Mouse (Mus musculus) skeletal muscle tissue, adult 2 months (tissue): ENCODE data around the gene Poc1a.
A peak's percentile ranks its signal among the peaks of the same experiment; 100 is the strongest.

Source experiments
- DNase-seq: peaks from one replicate; pipeline ENCODE4 v3.0.0-alpha.2; 2012; ENCODE audit warnings: low read depth, low spot score

The Poc1a gene

DNA sequence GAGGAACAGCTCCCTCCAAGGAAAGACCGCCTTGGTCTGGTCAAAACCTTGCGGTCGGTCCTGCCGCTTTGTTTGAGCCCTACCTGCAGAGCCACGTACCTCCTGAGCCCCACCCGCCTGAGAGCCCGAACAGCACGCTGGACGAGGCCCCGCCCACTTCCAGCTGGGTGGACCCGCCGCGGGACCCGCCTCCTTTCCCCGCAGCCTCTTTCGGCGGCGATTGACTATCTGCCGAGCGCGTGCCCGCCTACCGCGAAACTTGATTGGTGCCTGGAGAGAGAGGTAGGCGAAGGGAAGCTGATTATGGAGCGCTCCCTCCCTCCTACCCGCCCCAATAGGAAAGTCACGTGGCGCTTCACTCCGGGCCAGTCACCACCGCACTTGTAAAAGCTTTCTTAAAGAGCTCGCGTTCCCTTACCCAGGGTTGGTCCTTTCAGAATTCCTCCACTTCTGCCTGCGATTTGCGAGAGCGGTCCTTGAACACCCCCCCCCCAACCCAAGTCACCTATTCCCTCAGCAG, 86.8 kb downstream of the Poc1a start:
- peak; percentile 98 for DNase-seq

DNA sequence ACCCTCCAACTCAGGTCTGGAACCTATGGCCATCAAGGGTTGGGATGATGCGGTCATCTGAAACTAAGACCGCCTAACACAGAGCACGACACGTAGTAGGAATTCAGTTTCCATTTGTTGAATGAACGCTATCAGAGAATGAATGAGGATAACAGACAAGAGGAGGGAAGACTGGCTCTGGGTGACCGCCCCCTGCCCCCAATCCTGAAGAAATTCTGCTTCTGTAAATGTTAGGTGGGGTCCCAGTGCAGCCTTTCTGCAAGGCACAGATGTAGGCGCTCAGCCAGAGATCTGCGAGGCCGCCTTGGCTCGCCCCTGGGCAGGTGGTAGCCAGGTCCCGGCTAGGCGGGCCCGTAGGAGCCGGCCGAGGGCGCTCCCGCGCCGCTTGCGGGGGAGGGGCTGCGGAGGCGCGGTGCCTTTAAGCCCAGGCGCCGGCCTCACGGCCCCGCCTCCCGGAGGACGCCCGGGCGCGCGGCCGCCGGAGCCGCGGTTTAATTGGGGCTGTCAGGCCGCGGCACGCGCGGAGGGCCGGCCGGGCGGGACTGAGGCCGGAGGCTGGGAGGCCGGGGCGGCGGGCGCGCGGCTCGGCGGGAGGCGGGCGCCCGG, 87.4 kb downstream of the Poc1a start, which contains the start of gene Dusp7:
TSS of gene Dusp7 (plus strand) at position 521 of the 606 bp plus-strand sequence.
- DNase-seq: peak; percentile 87

DNA sequence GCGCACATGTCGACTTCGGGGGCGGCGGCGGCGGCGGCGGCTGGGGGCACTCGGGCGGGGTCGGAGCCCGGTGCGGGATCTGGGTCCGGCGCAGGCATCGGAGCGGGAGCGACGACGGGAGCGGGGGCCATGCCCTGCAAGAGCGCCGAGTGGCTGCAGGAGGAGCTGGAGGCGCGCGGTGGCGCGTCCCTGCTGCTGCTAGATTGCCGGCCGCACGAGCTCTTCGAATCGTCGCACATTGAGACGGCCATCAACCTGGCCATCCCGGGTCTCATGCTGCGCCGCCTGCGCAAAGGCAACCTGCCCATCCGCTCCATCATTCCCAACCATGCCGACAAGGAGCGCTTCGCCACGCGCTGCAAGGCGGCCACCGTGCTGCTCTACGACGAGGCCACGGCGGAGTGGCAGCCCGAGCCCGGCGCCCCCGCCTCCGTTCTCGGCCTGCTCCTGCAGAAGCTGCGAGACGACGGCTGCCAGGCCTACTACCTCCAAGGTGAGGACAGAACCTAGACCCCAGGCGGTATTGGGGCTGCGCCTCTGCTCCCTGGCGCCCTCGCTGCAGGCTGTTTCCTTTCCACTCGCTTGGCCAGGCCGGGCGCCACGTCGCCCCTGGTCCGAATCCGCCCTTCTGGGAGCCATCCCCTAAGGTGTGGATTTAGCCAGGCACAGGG, 88.1 kb downstream of the Poc1a start:
- peak; percentile 68 for DNase-seq

DNA sequence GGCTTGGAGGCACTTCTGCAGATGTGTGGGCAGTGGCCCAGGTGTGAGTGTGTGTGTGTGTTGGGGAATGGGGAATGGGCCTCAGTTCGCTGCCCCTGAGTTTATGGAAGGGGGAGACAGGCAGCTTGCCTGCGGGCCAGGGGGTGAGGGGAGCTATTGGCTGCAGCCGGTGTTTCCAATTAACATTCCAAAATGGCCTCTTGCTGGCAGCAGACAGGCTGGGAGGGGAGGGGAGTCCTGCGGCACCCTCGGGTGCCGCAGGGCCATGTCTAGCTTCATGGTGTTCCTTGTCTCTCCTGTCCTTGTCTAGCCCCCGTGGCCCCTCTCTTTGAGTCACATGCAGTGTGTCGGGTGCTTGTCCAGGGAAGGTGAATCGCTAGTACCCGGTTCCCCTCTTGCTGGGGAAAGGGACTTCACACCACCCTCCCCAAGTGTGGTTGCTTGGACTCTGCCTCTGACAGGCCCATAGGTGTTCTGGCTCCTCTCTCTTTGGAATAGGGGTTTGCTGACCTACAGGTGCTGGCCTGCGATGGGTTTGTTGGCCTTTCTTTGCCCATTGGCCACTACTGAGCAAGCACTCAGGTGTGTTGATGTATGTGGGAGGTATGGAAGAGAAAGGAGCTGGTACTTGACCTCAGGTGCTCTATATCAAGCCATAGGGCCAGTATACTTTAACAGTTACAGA, 89.1 kb downstream of the Poc1a start:
- DNase-seq: no peak

DNA sequence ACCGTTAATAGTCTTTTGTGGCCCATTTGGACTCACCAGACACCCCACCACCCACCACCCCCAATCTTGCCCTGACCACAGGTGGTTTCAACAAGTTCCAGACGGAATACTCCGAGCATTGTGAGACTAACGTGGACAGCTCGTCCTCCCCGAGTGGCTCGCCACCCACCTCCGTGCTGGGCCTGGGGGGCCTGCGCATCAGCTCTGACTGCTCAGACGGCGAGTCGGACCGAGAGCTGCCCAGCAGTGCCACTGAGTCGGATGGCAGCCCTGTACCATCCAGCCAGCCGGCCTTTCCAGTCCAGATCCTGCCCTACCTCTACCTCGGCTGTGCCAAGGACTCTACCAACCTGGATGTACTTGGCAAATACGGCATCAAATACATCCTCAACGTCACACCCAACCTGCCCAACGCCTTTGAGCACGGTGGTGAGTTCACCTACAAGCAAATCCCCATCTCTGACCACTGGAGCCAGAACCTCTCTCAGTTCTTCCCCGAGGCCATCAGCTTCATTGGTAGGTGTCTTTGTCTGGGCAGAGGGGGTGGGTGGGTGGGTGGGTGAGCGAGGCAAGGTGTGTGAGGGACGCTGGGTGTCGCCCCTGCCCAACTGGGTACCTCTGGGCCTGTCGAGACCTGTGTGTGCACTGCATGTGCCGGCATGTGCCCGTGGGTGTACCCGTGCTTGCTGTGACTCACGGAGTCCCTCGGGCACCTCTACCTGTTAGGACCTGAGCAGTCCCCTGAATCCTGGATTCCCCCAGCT, 89.9 kb downstream of the Poc1a start:
- DNase-seq: no peak

DNA sequence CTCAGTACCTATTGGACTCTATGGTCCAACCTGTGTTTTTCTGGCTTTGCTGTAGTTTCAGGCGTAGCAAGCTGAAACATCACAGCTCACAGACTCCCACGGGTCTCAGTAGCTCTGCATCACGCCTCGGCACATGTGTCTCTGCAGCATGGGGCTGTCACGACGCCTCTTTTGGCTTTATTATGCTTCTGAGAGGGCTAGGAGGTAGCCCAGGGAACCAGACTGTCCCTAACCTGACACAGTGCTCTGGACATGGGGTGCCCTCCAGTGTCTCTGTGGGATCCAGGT, 90.5 kb downstream of the Poc1a start:
- no peak for DNase-seq

DNA sequence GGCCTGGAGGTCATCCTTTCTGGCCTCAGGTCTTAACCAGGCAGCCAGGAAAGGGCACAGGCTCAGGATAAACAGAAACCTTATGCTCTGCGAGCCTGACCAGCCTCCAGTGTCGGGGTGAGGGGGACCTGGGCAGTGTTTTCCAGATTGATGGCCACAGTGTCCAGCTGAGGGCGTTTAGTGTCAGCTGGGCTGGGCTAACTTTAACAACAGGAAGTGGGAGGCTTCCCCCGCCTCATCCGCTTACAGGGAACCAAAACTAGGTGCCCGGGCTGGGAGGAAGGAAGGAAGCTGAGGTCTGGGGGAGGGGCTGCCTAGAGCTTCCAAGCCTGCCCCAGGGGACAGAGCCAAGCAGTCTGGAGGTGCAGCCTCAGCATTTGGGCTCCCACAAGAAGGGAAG, 90.9 kb downstream of the Poc1a start:
- peak; percentile 93 for DNase-seq

DNA sequence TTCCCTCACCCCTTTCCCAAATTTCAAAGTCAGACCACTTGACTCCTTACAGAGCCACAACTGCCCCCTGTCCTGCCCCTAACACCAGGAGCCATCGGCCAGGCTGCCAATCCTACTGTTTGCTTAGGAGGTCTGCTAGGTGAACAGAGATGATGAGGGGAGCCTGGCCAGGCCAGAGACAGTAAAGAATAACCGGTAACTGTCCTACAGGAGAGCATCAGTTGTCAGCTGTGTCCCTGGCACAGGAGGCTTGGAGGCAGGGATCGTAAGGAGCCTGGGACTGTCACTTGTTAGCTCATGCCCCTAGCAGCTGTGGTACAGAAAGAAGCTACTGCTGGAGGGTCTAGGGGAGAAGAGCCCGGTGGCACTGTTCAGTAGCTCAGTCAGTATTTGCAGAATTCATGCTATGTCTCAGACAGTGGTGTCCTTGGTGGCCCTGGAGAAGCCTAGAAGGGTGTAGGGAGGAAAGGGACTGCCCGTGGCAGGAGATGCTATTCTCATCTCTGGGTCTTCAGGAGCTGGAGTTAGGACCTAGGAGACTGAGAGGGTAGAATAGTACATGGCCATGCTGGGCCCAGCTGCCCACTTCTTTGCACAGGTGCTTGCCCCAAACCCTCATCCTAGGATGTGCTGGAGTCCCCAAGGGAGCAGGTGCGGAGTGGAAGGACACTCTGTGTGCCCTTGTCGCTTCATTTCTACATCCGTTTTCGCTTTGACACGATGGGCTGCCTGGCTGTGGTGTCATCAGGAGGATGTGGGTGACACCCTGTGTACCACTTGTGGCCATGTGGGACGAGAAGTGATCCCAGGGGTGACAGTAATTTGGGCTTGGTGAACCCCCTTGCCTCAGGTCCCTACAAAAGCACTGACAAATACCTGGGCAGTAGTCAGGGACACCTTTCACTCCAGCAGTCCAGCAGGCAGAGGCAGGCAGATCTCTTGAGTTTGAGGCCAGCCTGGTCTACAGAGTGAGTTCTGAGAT, 91.9 kb downstream of the Poc1a start:
- DNase-seq: no peak

DNA sequence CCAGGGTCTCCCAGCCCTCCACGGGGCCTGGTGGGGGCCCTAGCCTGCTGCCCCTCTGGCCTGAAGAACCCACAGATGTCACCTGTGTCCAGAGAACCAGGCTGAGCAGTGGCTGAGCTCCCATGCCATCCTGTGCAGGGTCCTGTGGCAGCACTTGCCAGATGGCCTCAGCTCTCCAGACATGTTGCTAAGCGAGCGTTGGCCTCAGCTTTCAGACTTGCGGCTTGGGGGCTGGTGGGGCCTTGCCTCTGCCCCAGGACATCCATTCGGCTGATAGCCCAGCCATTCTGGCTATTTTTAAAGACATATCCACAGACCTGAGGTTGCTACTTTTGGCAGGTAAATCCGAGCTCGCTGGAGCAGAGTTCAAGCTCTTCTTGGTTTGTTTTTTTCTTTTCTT, 93.1 kb downstream of the Poc1a start:
- DNase-seq: no peak

DNA sequence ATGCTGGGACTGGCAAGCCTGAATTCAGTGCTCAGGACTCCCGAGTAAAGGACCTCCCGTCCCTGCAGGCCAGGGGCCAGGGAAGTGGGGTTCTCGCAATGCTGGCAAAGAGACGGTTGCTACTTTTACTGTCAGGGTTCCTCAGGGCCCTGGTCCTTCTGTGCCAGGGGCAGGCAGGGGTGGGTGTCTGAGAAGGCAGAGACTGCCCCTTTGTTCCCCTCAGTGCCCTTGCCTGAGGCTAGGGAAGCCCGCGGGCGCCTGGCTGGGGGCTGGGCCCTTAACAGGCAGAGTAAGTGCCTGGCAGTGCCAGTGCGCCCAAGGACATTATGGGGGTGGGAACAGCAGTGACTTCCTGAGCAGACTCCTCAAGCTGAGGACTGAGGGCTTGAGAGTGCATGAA, 96.4 kb downstream of the Poc1a start:
- DNase-seq: no peak

DNA sequence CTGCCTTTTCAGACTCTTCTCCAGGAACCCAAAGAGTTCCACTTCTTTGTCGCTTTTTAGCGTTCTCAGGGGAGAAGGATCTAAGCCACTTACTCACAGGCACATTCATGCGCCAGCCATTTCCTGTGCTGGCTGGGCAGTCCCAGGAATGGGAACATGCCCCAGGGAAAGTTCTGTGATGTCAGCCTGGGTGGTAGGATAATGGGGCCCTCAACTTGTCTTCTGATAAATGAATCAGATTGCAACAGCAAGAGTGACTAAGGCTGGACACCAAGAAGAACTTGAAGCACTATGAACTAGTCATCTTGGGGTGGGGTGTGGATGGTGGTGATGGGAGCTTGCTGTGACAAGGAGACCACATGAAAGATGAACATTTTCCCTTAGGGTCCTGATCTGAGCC, 97.2 kb downstream of the Poc1a start:
- DNase-seq: no peak

DNA sequence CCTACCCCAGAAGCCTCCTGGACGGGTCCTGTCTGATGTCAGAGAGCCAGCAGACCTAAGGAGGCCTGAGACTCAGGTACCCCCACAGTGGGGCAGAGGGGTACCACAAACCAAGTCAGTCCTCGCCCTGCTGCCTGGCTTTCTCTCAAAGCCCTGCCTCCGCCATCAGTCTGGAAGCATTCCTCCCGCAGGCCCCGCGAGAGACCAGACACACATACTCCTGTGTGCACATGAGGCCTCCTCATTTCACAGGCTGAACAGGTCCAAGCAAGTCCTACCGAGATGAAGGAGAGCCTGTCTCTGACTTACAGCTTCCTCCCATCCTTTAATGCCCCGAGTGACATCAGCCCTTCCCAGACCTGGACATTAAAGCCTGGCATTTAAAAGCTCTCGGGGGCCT, 97.9 kb downstream of the Poc1a start:
- DNase-seq: no peak

DNA sequence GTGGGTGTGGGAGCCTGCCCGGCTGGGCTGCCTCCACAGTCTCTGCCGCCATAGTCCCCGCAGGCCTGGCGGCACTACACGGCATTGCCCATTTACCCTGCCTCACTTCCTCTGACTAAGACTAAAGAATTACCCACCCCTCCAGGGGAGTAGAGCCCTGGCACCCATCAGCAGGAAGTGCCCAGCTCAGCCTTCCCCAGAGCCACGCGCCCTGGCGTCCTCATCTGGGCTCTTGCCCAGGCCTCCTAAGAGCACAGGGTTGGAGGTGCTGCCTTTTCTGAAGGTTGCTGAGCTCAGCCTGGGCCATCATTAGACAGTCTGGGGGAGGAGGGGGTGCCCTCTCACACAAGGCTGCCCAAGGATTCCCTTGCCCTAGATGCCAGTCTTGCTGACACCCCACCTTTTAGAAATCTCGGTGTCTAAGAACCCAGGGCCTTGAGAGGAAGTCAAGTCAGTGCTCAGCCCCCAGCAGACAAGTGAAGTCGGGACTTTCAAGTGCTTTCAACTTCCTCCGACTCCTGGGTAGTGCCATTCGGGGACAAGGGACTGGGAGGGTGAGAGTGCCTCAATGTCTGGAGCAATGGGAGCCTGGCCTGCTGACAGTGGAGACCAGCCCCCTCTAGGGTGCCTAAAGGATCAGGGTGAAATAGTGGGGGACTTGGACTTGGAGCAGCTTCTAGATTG, 105.5 kb downstream of the Poc1a start:
- DNase-seq: peak; percentile 76

DNA sequence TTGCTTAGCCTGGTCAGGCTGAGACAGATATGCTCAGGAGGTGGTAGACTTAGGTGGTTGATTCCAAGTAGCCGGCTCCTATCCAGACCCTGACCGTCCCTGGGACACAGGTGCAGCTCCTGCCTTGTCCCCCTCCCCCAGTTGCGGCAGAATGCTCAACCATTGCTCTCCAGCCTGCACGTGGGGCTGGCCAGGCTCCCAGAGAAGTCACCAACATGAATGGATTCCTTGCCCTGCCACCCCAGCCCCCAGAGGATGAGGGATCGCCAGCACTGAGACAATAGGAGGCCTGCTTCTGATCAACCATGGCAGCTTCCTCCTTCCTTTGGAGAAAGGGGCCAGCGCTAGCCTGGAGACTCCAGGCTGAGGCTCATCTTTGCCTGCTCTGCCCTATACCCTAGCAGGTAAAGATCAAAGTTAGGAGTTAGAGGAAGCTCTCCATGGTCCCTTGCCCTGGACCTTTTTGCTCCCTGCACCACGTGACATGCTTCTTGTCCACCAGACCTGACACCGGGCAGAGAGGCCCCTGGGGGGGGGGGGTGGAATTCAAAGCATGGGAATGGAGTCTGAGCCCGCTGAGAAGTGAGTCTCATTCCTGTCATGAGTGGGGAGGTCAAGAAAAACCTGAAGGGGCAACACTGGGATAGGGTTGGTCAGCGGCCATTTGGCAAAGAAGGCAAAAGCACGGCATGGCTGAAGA, 112.1 kb downstream of the Poc1a start:
- DNase-seq: no peak

DNA sequence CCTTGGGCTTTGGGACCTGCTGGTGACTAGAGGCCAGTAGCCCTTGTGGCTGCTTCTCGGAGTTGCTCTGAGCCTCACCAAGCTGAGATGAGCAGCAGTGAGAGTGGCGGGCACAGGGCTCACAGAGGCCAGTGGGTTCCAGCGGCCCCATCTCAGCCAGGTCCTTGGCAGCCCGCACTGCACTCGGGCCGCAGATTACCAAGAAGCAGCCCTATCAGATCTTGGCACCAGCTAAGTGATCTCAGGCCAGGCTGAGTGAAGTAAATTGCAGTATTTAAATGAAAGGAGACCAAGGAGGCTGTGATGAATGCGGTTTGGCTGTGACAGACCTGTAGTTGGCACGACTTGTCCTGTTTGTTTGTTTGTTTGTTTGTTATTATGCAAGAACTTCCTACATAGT, 112.7 kb downstream of the Poc1a start:
- DNase-seq: no peak

DNA sequence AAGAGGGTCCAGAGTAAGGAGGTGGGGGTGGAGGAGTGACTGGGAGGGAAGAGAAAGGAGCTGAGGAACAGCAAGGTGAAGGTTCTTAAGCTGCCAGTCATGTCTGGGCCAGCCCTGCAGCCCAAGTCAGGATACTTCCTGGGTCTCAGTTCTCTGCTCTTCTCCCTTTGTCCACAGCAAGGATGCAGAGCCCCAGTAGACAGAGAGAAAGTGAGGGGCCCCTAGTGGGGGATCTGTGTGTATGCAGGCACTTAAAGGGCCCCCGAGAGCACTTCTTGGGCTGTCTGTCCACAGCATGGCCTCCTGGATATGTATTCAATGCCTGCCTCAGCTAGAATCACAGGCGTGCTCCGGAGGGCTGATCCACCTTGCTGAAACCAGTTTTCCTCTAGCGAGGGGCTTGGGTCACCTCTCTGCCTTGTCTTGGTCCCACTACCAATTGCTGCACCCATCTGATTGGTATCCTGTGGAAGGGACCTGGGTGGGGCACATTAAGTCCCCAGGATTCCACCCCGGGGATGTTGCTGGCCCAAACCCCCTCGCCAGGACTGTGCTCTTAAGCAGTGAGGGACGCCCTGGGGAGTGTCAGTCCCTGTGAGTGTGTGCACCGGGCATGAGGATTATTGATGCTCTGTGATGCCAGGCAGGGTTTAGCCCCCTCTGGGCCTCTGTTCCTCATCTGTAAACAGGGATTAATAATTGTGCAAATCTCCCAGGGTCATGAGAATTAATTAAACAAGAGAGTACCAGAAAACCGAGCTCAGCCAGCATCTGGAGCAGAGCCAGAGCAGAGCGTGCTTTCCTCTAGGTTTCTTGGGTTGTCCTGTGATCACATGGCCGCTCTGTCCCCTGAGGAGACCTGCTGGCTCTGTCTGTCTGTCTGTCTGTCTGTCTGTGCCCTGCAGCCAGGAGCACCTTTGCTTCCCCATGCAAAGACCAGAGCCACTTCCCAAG, 114.1 kb downstream of the Poc1a start:
- no peak for DNase-seq

DNA sequence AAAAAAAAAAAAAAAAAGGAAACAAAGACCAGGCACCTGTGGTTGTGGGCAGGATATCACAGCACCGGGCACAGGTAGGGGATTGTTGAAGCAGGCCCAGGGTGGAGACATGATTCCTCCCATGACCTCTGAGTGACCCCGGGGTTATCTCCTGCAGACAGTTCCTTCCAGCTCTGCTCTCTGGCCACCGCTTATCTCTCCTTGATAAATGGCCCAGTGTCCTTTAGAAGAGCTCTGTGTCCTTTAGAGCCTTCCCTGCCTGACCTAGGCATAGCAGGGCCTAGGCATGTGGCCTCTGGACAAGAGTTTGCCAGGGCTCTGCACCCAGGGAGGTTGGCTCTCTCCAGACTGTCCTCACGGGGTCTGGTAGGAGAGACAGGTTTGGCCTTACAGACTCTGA, 116.9 kb downstream of the Poc1a start:
- DNase-seq: no peak

DNA sequence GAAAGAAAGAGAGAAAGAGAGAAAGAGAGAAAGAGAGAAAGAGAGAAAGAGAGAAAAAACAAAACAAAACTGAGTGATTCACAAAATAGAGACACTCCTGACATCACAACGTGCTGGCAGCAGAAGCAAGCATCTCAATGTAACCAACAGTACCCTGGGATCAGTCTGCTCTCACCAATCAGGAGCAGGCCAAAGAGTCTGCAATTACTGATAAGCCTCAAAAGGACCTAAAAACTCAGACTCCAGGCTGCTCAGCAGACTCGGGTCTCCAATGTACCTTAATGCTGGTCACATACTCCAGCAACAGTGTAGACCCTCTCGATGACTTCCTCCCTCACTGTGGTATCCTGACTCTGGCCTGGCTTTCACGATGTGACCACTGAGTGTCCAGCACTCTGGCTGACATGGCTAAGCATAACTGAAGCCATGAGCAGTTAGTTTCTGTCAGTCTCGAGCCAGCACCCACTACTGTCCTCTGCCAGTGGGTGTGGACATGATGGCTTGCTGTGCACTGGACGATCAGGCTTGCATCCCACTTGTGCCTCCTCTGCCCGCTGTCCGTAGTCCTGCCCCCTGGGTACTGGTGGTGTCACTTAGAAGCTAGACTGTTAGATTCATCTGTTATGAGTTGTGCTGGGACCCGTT, 117.9 kb downstream of the Poc1a start:
- DNase-seq: no peak
